Mouse (Mus musculus) erythroblast, embryonic 14.5 days (primary cell): Measurements from ENCODE around the gene Tsr2.

Experiments used
- GATA1 ChIP-seq: IDR thresholded peaks from 2 replicates; pipeline ENCODE4 v1.6.1; 2012; ENCODE audit warnings: low read length, inconsistent platforms, mixed read lengths
- TAL1 ChIP-seq: IDR thresholded peaks from 3 replicates; pipeline ENCODE4 v1.6.1; 2012; ENCODE audit warnings: low read length, inconsistent platforms, mixed read lengths

DNA sequence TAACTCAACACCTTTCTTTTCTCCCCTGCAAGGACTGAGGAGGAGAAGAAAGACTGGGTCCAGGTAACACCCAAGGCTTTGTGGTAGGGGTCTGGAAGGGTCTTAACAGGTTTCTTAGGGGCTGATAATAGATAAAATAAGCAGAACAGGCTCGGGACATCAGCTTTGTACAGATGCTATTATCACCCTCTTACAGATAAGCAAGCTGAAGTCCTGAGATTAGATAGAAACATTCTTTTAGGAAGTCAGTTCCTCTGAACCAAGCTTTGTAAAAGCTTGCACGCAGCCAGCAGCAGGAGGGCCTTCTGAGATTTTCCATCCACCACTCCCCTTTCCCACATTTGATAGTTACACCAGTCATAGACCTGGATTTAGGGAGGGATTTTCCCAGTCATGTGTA, 10.7 kb downstream of the Tsr2 start:
- no peak for TF ChIP-seq GATA1
- TF ChIP-seq TAL1 = no peak
